15 mouse cellular contexts compared by ENCODE assay signal in genomic region chr13:59917185-59917584, GRCm38 (mm10).
"Had no signal": no experiment of that assay in that cellular context is flagged by ENCODE, and none has a peak within 500 bp of the region (broad histone marks: within the 10 kb centered on the region; RNA-seq: fewer than 3 reads in every experiment).

No protein-coding gene starts in this region.

- H3K4me3 ChIP-seq: liver, embryonic 12.5 days; liver, embryonic 15.5 days; midbrain, embryonic 12.5 days had no signal

- H3K27ac ChIP-seq: liver, embryonic 12.5 days; liver, embryonic 15.5 days; midbrain, embryonic 12.5 days; stomach, postnatal 0 days had no signal

- H3K9ac ChIP-seq: liver, embryonic 12.5 days; liver, embryonic 15.5 days; midbrain, embryonic 12.5 days had no signal

- H3K4me1 ChIP-seq: liver, embryonic 12.5 days; liver, embryonic 15.5 days; midbrain, embryonic 12.5 days had no signal

- H3K4me2 ChIP-seq: liver, embryonic 12.5 days; liver, embryonic 15.5 days; midbrain, embryonic 12.5 days had no signal

- H3K9me3 ChIP-seq: liver, embryonic 12.5 days; liver, embryonic 15.5 days; midbrain, embryonic 12.5 days had no signal

- ATAC-seq: intestine, embryonic 16.5 days; liver, embryonic 12.5 days; midbrain, embryonic 16.5 days had no signal

- DNase-seq: liver; lung, adult 2 months; lung, postnatal 14 days; right cerebral cortex, adult 18-20 months; right cerebral cortex, postnatal 14 days; right cerebral cortex, postnatal 4 days; thymus, adult 2 months; thymus, postnatal 14 days; thymus, postnatal 4 days had no signal

- H3K36me3 ChIP-seq: liver, embryonic 12.5 days; liver, embryonic 15.5 days; midbrain, embryonic 12.5 days had no signal

- H3K27me3 ChIP-seq: liver, embryonic 12.5 days; liver, embryonic 15.5 days; midbrain, embryonic 12.5 days had no signal
